Mouse (Mus musculus) B cell, adult 2 months (primary cell): ENCODE measurements at regions not wholly inside any gene's neighbourhood (a gene's known extent, or its start where the extent isn't known, plus 50 kb on each side); places are given as distances from the start of the nearest gene placed in this dataset.
A peak's percentile ranks its signal among the peaks of the same experiment; 100 is the strongest.

Experiments
- DNase-seq, 2 experiments: peaks; one replicate each; pipeline ENCODE4 v3.0.0; 2022

DNA sequence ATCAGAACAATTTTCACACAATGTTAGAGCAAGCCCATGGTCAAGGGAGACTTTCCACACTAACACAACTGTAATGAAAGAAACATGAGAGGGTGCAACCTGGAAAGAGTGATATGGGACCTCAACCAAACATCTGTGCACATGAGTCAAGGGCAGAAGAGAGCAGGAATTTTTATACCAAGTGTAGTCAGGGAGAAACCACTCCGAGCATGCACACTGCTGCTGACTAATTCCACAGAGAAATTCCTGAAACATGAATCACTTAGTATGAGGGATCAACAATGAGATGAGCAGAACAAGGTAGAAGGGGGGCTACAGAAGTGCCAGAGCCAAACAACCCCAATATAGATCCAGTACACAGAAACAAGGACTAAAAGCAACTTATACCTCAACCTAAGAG is 363.1 kb upstream of the Fbxo33 start:
- no peak for DNase-seq

DNA sequence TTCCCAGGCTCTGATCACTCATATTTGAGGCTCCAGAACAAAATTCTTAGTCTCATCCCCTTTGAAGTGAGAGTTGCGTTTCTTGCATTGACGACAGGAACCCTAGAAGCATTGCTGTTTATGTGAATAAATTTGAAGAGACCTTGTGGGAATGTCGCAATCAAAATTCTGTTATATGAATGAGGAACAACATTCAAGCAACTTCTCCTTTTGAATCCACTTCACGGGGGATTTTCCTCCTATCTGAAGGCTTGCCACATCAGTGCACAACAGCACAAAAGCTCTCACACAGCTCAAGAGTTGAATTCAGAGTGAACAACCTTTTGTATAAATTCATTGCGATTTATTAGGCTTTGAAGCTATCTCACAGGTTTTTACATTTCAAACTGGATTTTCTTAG is 360.2 kb upstream of the Fbxo33 start:
- no peak for DNase-seq

DNA sequence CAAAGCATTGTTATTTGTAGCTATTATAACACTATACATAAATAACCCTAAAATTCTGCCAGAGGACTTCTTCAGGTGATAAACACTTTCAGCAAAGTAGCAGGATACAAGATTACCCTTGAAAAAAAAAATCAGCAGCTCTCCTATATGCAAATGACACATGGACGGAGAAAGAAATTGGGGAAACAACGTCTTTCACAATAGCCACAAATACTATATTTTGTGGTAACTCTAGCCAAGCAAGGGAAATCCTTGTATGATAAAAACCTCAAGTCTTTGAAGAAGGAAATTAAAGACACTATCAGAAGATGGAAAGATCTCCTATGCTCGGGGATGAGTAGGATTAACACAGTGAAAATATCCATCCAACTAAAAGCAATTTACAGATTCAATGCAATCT is 344.4 kb upstream of the Fbxo33 start:
- no peak for DNase-seq

DNA sequence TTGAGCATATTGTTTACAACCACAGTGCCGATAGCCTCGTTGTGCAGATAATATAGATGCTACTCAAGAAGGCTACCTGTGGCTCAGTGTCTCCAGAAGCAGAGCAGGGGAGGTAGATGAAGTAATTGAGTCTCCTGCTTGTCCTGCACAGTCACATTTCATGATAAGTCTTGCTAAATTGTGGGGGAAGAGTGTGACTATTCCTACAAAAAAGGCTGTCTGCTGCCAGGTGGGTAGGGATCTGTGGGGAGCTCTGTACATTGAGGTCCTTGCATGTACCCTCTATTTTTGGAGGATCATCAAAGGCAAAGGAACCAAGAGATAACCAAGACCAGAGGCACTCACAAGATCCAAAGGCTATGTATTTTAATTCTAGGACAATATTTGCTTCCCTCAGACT is 320.3 kb upstream of the Fbxo33 start:
- no peak for DNase-seq

DNA sequence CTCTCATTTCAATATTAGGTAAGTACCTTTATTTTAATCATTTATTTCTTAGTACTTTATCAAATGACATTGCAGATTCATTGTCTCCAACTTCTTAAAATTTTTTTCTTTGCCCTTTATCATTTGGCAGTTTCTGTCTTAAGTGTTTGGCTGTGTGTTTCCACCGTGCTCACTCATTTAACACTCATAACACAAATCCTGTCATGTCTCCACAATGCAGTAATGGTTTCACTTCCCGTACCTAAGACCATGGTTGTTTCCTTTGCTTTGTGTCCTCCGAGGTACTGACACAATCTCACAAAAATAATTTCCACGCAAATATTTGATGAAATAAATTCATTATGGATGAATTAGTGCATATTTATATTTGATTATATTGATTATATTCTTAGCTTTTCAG is 311.0 kb upstream of the Fbxo33 start:
- no peak for DNase-seq

DNA sequence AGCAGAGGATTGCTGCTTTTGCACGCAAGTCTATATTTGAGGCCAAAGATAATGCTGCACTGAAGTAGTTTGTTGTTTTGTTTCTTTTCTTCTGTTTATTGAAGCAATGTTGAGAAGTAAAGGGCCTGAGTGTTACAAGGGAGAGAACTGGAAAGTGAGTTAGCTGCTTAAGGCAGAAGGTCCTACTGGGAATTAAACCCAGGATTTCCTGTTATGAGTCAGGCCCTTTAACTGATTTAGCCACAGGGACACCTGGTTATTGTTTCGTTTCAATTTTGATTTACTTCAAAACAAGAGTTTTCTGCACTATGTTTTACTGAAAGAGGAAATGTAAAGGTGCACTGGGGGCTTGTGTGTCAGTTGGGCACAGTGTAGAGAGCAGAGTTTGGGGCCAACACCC is 303.8 kb upstream of the Fbxo33 start:
- no peak for DNase-seq

DNA sequence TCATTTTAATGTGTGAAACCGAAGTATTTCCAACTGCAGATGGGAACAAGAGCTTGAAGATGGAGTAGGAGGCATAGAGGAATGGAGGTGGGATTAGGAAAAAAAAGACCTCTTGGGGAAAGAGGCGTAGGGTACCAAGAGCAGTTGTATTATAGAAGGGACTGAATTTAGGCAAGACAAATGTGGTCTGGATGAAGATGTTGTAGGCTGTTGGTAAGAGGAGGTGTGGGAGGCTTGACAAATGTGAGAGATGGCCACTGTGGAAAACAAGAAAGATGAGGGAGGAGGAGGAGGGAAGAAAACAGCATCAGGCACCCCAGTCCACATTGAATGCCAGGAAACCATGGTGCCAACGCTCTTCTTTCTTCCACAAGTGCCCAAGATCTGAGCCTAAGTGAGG is 302.4 kb upstream of the Fbxo33 start:
- no peak for DNase-seq

DNA sequence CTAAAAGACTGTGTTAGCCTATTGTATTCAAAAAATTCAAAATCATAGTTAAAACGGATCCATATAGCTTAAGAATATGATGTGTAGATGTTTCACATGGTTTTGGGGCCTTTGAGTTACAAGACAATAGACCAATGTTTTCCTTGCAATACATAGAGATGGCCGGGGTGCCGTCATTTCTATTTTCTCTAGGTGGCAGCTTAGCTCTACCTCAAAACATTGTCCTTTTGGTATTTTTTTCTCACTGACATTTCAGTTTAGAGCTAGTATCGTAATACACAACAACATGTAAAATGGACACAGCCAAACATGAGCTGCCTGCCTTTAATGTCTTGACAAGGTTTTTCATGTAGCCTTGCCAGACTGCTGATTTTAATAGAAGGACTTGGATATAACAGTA is 290.3 kb upstream of the Fbxo33 start:
- no peak for DNase-seq

DNA sequence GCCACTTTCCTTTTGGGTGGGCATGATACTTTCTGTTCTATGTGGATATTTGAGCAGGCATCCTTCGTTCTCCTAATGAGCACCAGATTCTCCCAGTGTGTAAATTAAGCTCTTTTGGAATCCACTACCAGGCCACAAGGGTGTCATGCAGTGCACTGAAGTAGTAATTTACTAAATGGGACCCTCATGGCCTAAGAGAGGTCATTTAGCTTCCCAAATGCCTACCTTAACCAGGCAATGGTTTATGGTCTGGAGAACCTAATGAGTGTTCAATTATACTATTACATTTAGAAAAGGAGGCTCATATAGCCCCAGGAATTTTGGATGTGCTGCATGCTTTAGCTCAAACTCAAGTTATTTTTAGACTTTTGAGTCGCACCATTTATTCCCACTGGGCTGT is 289.6 kb upstream of the Fbxo33 start:
- DNase-seq = no peak

DNA sequence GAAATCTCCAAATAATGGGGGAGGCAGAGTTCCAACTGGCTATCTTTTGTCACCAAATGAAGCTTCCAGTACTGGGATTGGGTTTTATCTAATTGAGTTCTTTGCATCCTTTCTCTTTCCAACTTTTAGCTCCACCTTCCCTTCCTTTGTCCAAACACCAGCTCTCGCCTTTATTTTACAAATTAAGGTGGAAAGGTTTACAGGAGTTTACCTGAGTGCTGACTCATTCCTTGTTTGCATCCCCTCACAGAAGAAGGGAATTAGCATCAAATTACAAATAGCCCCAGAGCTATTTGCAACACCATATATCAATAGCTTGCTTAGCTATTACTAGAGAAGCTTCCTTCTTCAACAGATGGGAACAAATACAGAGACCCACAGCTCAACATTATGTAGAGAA is 287.9 kb upstream of the Fbxo33 start:
- DNase-seq = no peak

DNA sequence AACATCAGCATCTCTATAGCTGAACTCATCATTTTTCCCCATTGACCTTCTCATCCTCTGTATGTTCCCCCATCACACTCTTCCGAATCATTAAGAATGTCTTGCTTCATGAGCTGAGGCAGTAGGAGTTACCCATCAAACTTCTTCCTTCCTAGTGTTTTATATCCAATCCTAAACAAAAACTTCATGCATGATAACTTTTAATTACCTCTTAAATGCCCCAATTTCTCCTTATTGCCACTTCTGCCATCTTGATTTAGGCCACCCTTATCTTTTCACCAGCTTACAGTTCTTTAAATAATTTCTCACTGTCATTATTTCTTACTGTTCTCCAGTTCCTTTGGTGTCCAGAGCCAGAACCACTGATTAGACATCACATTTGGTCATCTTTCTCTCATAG is 277.9 kb upstream of the Fbxo33 start:
- no peak for DNase-seq

DNA sequence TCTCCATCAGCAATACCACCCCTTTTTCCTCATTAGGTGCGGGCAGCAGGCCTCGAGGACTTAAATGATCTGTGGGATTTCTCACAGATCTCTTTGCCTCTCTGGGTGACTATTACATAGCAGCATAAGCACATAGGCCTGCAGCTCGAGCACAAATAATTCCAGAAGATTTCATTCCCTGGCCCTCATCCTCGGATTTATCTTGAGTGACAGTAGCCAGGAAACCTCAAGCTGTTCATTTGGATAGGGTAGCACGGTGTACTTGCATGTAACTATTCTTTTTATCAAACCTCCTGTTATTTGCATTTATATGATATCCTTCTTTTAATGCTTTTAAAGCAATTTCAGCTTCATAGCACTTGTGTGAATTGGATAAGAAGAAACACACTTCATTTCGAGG is 268.5 kb upstream of the Fbxo33 start:
- DNase-seq = no peak

DNA sequence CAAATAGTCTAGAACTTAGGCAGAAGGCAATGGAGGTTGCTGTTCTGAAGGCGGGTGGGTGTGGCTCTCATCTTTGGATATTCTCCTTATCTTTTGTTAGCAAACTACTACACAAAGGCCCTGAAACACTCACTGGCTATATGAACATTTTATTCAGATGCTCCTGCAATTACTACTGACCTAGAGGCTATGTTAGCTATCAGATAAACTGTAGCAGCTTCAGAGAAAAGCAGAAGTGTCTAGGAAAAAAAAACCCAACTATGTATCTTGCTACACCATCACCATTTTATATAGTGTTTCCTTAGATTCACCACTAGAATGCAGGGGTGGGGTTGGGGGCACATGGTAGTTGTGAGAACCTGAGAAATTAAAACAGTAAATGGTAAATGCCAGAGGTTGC is 268.0 kb upstream of the Fbxo33 start:
- no peak for DNase-seq

DNA sequence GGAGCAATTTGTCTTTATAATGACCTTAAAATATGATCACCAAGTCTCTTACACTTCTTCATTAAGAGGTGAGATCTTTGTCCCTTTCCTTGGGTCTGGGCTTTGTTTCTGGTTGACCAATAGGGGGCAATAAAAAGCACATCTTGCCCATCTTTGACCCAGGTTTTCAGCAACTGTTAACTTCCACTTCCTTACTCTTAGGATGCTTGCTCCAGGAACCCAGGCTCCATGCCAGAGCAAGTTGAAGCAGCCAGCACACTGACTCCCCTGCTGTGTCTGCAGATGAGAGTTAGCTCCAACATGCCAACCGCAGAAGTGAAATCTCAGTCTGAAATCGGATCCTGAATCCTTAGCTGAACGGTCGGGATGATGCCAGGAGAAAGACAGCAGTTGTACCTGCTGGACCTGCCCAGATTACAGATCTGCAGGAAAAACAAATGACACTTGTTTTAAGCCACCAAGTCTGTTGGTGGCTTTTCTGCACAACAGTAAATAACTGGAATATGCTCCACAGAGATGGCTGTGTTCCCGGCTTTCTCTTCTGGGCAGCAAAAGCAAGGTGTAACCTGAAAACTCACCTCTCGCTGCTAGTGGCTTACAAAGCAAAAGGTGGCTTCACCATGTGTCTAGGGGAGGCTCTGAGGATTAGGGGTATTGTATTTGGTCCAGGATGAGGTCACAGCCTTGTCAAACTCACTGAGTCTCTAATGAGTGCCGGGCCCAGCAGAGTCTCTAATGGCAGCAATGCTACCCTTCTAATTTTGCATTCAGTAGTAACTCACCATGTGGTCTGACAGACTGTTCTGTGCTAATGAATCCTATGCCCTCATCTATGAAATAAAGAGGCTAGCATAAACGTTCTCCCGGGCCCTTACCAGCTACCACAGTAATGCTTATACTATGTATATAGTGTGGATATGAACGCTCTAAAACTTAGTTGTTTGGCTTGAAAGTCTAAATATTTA is 241.8 kb upstream of the Fbxo33 start:
- DNase-seq = no peak

DNA sequence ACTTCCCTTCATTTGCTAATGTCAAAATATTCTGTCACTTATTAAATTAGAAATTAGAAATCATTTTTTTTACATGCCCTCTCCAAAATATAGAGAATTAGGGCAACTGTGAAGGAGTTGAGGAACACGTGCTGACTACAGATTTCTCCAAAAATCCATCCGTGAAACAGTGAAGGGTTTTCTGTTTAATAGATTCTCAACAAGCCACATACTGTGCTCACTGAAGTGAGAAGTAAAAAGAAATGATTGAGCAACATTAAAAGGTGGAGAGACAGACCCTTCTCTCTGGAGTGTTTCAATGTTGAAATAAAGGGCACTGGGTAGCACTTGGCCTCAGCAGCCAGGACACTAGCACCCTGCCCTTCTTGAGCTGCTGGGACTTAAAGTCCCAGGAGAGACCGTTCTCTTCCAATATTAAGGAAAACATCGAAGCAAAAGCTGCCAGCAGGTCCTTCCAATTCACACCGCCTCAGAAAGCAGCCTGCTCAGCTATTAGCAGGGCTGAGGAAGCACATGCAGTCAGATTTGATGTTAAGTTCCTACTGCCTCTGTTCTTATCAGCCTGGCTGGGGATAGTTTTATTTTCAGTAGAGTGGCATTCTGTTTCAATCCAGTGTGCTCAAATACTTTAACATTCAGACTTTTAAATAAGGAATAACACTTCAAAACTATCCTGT is 236.8 kb upstream of the Fbxo33 start:
- DNase-seq = no peak

DNA sequence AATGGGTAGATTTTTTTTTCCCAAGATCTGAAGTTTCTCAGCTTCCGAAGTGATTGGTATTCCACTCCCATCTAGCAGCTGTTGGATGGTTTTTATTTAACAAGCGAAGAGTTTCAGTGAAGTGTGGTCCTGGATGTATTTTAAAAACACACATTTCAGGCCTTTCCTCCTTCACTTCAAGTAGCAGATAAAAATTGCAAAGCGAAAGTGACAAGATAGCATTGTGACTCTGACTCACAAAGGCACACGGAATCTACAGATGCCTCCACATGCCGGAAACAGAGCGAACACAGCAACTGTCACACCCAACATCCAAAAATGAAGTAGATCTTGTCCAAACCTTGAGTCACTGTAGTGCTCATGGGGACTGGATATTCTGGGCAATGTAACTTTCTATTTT is 195.5 kb upstream of the Fbxo33 start:
- no peak for DNase-seq

DNA sequence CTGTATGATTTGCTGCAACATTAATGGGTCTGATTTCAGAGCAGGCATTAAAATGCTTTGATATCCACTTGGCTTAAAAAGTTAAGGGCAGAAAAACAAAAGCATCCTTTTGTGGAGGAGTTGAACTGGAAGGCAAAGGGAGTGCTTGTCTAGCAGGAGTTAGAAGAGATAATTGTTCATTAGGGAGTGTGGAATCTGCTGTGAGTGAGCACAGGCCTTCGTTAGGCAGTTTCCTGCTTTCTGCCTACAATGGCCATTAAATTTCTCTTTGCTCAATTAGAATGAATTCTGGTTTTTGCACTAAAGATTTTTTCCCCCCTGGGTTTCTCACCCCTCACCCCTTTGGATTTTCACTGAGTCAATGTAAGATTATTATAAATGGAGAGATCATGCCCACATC is 192.0 kb upstream of the Fbxo33 start:
- DNase-seq = no peak

DNA sequence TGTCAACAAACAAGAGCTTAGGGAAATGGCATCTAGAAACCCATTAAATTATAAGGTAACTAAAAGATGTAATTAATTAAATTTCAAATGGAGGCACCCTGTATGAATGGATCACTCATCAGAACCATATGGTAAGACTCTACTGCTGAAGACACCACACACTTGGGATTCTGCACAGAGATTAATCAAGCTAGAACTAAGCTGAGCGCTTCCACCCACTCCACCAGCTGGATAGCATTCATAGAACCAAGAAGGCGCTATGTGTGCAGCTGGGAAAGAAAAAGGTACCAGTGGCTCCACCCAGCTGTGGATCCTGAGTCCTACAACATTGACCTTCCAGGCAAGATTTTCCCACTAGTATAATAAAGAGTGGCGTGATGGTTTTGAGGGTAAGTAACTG is 171.6 kb upstream of the Fbxo33 start:
- DNase-seq = no peak

DNA sequence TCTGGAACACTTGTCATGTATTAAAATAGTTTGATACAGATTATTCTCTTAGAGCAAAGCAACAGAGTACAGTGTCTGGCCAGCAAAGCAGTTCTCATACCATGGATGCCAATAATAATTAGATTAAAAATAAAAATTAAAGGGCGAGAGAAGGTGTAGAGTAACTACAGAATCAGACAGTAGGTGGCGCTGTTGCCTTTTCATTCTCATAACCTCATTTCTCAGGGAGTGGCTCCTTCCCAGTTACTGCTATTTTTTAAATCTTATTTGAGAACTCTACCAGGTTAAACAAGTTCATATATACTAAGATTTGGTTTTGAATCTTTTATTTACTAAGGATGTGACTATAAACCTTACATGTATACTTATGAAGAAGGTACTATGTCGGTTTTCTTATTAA is 163.3 kb upstream of the Fbxo33 start:
- peak; percentile 6 to 9 for DNase-seq

DNA sequence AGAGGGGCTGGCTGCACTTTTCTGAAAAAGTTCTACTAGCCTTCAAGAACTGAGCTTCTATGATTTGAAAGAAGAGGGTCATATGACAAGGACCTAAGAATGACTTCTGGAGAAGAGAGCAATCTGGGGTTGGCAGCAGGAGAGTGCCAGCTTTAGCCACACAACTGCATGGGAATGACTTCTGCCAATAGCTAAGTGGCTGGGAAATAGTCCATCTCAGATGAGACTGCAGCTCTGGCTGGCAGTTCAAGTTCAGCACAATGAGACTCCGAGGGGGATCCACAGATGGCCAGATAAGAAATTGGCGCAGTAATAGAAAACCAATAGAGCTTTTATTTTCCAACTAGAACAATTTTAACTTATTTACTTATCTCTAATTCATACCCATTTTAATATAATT is 122.1 kb upstream of the Fbxo33 start:
- no peak for DNase-seq

DNA sequence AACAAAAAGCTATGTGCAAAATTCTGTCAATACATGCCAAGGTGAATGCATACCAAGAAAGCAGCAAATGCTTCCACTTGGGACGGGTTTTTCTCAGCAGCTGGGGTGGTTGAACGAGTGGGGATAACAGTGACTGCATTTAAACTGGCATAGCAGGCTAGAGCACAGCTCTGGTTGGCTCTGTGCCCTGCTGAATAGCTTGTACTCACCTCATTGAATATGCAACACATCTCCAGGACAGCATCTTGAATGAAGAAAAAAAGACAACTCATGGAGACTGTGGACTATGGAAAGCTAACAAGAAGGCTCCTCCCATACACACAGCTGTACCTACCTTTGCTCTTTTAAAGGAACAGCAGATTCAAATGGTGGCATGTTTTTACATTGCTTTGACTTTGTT is 111.2 kb upstream of the Fbxo33 start:
- DNase-seq = no peak

DNA sequence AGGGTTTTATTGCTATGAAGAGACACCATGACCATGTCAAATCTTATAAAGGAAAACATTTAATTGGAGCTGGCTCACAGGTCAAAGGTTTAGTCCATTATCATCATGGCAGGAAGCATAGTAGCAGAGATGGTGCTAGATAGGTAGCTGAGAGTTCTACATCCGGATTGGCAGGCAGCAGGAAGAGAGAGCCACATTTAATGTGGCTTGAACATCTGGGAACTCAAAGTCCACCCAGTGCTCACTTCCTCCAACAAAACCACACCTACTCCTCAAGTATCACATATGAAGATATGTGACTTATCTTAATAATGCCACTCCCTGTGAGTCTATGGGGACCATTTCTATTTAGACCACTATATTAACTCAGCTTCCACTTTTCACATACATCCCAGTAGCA is 93.2 kb upstream of the Fbxo33 start:
- DNase-seq = no peak

DNA sequence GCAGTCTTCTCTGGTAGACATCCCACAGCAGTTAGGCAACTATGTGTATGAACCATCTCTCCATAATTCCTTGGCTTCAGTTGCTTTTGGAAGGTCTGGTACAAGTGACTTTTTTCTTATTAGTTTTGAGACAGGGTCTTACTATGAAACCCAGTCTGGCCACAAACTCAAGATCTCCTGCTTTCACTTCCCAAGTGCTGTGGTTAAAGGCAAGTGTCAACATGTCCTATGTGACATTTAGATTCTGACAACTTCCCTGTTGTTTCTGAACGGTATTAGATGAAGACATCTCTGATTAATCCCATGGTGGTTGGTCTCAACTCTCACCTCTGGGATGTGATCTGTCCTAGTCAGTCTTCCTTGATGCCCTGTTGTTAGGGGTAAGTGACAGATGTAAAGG is 88.4 kb upstream of the Fbxo33 start:
- no peak for DNase-seq

DNA sequence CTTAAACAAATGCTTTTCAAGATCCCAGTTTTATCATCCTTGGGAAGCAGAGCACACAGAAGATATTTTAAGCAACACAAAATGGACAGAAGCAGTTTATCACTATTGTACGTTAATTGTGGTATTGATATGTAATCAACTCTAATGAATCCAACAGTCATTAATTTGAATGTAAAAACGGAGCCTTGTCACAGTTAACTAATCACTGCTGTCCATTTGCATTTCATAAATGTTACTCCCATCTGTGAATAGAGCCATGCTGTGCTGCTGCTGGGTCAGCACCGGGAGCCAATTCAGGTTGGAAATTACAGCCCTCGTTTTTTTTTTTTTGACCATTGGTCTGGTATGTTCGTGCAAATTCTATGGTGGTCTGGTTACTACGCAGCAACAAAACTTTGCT is 85.0 kb upstream of the Fbxo33 start:
- no peak for DNase-seq
